Mouse (Mus musculus) limb, embryonic 10.5 days (tissue): Measurements from ENCODE around the gene Pcnx3. TPM values are rescaled to one million over a fixed set of nuclear protein-coding genes. Genes with fewer than 3 reads are reported as not detected.

Source experiments
- DNase-seq: peaks from one replicate; pipeline ENCODE4 v3.0.0-alpha.2; 2017; ENCODE audit warnings: low spot score
- H3K27ac ChIP-seq: fragments of 300-500 bp; sonication (generic); 2 replicates; pipeline ENCODE4 v1.5.1; 2016; ENCODE audit warnings: mild to moderate bottlenecking
- H3K27me3 ChIP-seq: fragments of 300-500 bp; sonication (generic); 2 replicates; pipeline ENCODE4 v1.6.1; 2016; ENCODE audit warnings: low read depth, mild to moderate bottlenecking; ENCODE audit not compliant: poor library complexity, severe bottlenecking
- H3K36me3 ChIP-seq: fragments of 300-500 bp; sonication (generic); 2 replicates; pipeline ENCODE4 v1.6.1; 2016; ENCODE audit warnings: mild to moderate bottlenecking, moderate library complexity
- H3K4me1 ChIP-seq: fragments of 300-500 bp; sonication (generic); 2 replicates; pipeline ENCODE4 v1.6.1; 2016
- H3K4me3 ChIP-seq: fragments of 300-500 bp; sonication (generic); 2 replicates; pipeline ENCODE4 v1.5.1; 2016; ENCODE audit warnings: mild to moderate bottlenecking, moderate library complexity
- H3K9me3 ChIP-seq: fragments of 300-500 bp; sonication (generic); replicated peaks from 2 replicates; pipeline ENCODE4 v1.6.1; 2016; ENCODE audit warnings: mild to moderate bottlenecking
- WGBS: fragments of 180-500 bp; shearing (Covaris S2); methylation state at CpG from one replicate; pipeline ENCODE4 v1.1.7; 2016; 5-methylcytosine and 5-hydroxymethylcytosine counted together
- polyA plus RNA-seq: library from polyadenylated mRNA; unstranded; fragments of >200 nt; fragmentation: Nextera tagmentation; extraction: Ambion mirVana; gene quantifications from 2 replicates; pipeline ENCODE4 v1.2.1, GENCODE M21; 2016

The Pcnx3 gene
- polyA plus RNA-seq, 1 experiment from 2014 or later = 34.3 TPM

- Histone ChIP-seq H3K36me3 (peaks cover 71% of the 10 kb centered on the region), H3K27ac (peak overlapping the region; percentile 22; the same call in 1 of the 2 replicates), H3K9me3 (no peaks in the 10 kb centered on the region), H3K27me3 (no peaks in the 10 kb centered on the region), H3K4me3 (no peak overlapping the region), H3K4me1 (peaks cover 9% of the 10 kb centered on the region)
- WGBS = 51% methylated on average over 10 of the region's 10 CpGs
- no peak for DNase-seq
Measured at GRCm38 (mm10) chr19:5704801-5705571, 16.3 kb upstream of the Pcnx3 start.

- peaks cover 9% of the 10 kb centered on the region for H3K4me1 ChIP-seq
- H3K4me3 ChIP-seq = no peak within 1 kb of the TSS
- H3K9me3 ChIP-seq = no peaks in the 10 kb centered on the region
- DNase-seq = no peak
- 71% methylated on average over 17 of the region's 17 CpGs for WGBS
- peaks cover 72% of the 10 kb centered on the region for H3K36me3 ChIP-seq
- peak within 1 kb of the TSS; percentile 22; the same call in 1 of the 2 replicates for H3K27ac ChIP-seq
- H3K27me3 ChIP-seq = no peaks in the 10 kb centered on the region
Measured at GRCm38 (mm10) chr19:5704163-5704800, 15.6 kb upstream of the Pcnx3 start, which contains the start of gene Kcnk7. Gene Kcnk7, plus strand, starts transcription at chr19:5704367.

- peak overlapping the region; percentile 30; the same call in 1 of the 2 replicates for H3K27ac ChIP-seq
- no peaks in the 10 kb centered on the region for H3K9me3 ChIP-seq
- WGBS = 7% methylated on average over 41 of the region's 41 CpGs
- DNase-seq = peak; percentile 68
- H3K4me3 ChIP-seq = peak overlapping the region; percentile 41
- H3K27me3 ChIP-seq = peaks cover 14% of the 10 kb centered on the region
- H3K36me3 ChIP-seq = peaks cover 100% of the 10 kb centered on the region
- H3K4me1 ChIP-seq = peaks cover 47% of the 10 kb centered on the region
Measured at GRCm38 (mm10) chr19:5695849-5696462, 7.2 kb upstream of the Pcnx3 start.

- Histone ChIP-seq H3K4me1 (peaks cover 59% of the 10 kb centered on the region), H3K9me3 (no peaks in the 10 kb centered on the region), H3K36me3 (peaks cover 89% of the 10 kb centered on the region), H3K27ac (no peak overlapping the region), H3K27me3 (peaks cover 14% of the 10 kb centered on the region), H3K4me3 (peak overlapping the region; percentile 82; the same call in 1 of the 2 replicates)
- WGBS = 88% methylated on average over 6 of the region's 6 CpGs
- DNase-seq = no peak
Measured at GRCm38 (mm10) chr19:5693801-5694200, 5.1 kb upstream of the Pcnx3 start.

GRCm38 (mm10) chr19:5692913-5693396, 4.2 kb upstream of the Pcnx3 start:
- Histone ChIP-seq H3K4me3 (peak overlapping the region; percentile 82), H3K9me3 (no peaks in the 10 kb centered on the region), H3K4me1 (peaks cover 65% of the 10 kb centered on the region), H3K27me3 (peaks cover 14% of the 10 kb centered on the region), H3K27ac (peak overlapping the region; percentile 75), H3K36me3 (peaks cover 83% of the 10 kb centered on the region)
- no peak for DNase-seq
- WGBS = 83% methylated on average over 10 of the region's 10 CpGs

GRCm38 (mm10) chr19:5692086-5692912, 3.6 kb upstream of the Pcnx3 start:
- H3K27ac ChIP-seq = peak overlapping the region; percentile 75
- H3K4me1 ChIP-seq = peaks cover 72% of the 10 kb centered on the region
- no peaks in the 10 kb centered on the region for H3K9me3 ChIP-seq
- DNase-seq = no peak
- peak overlapping the region; percentile 82 for H3K4me3 ChIP-seq
- H3K27me3 ChIP-seq = peaks cover 14% of the 10 kb centered on the region
- WGBS = 85% methylated on average over 10 of the region's 10 CpGs
- H3K36me3 ChIP-seq = peaks cover 78% of the 10 kb centered on the region

- Histone ChIP-seq H3K4me3 (peak overlapping the region; percentile 82), H3K36me3 (peaks cover 77% of the 10 kb centered on the region), H3K9me3 (no peaks in the 10 kb centered on the region), H3K4me1 (peaks cover 77% of the 10 kb centered on the region), H3K27me3 (peaks cover 14% of the 10 kb centered on the region), H3K27ac (peak overlapping the region; percentile 75; the same call in 1 of the 2 replicates)
- DNase-seq = no peak
- 86% methylated on average over 5 of the region's 5 CpGs for WGBS
Measured at GRCm38 (mm10) chr19:5691601-5692000, 2.9 kb upstream of the Pcnx3 start.

- Histone ChIP-seq H3K27me3 (peaks cover 11% of the 10 kb centered on the region), H3K36me3 (peaks cover 77% of the 10 kb centered on the region), H3K4me3 (peak overlapping the region; percentile 82), H3K4me1 (peaks cover 64% of the 10 kb centered on the region), H3K27ac (peak overlapping the region; percentile 91), H3K9me3 (no peaks in the 10 kb centered on the region)
- WGBS = 78% methylated on average over 15 of the region's 15 CpGs
- no peak for DNase-seq
Measured at GRCm38 (mm10) chr19:5690343-5690735, 1.6 kb upstream of the Pcnx3 start.

- Histone ChIP-seq H3K4me1 (peaks cover 59% of the 10 kb centered on the region), H3K27ac (peak overlapping the region; percentile 91), H3K36me3 (peaks cover 77% of the 10 kb centered on the region), H3K9me3 (no peaks in the 10 kb centered on the region), H3K27me3 (peaks cover 5% of the 10 kb centered on the region), H3K4me3 (peak overlapping the region; percentile 82)
- 12% methylated on average over 42 of the region's 42 CpGs for WGBS
- DNase-seq = peak; percentile 85
Measured at GRCm38 (mm10) chr19:5689565-5690342, 1.0 kb upstream of the Pcnx3 start.

- Histone ChIP-seq H3K4me1 (peaks cover 59% of the 10 kb centered on the region), H3K9me3 (no peaks in the 10 kb centered on the region), H3K36me3 (peaks cover 77% of the 10 kb centered on the region), H3K27ac (peak overlapping the region; percentile 91), H3K4me3 (peak overlapping the region; percentile 82), H3K27me3 (no peaks in the 10 kb centered on the region)
- no peak for DNase-seq
- WGBS = under 1% methylated on average over 7 of the region's 7 CpGs
Measured at GRCm38 (mm10) chr19:5689088-5689428, 350 bp upstream of the Pcnx3 start.

- Histone ChIP-seq H3K4me1 (peaks cover 47% of the 10 kb centered on the region), H3K27me3 (no peaks in the 10 kb centered on the region), H3K36me3 (peaks cover 77% of the 10 kb centered on the region), H3K4me3 (peak overlapping the region; percentile 82), H3K9me3 (no peaks in the 10 kb centered on the region), H3K27ac (peak overlapping the region; percentile 91)
- DNase-seq = no peak
- 26% methylated on average over 9 of the region's 9 CpGs for WGBS
Measured at GRCm38 (mm10) chr19:5687738-5688137, 970 bp downstream of the Pcnx3 start.
